Mouse (Mus musculus) neural tube, embryonic 13.5 days (tissue): Measurements from ENCODE around the gene Inpp5d. TPM values are rescaled to one million over a fixed set of nuclear protein-coding genes. Genes with fewer than 3 reads are reported as not detected.

Source experiments
- ATAC-seq: fragments of 200-750 bp; cut with Nextera tagmentation; 2 replicates; pipeline ENCODE4 v1.8.0; 2017; ENCODE audit warnings: low read depth, mild to moderate bottlenecking, moderate TSS enrichment, moderate library complexity
- H3K27ac ChIP-seq: fragments of 300-500 bp; sonication (generic); replicated peaks from 2 replicates; pipeline ENCODE4 v1.5.1; 2015; ENCODE audit warnings: moderate library complexity, mild to moderate bottlenecking, inconsistent platforms
- H3K27me3 ChIP-seq: fragments of 300-500 bp; sonication (generic); 2 replicates; pipeline ENCODE4 v1.6.1; 2015; ENCODE audit warnings: mild to moderate bottlenecking, inconsistent platforms
- H3K36me3 ChIP-seq: fragments of 300-500 bp; sonication (generic); 2 replicates; pipeline ENCODE4 v1.6.1; 2015; ENCODE audit warnings: mild to moderate bottlenecking, inconsistent platforms
- H3K4me1 ChIP-seq: fragments of 300-500 bp; sonication (generic); replicated peaks from 2 replicates; pipeline ENCODE4 v1.6.1; 2015; ENCODE audit warnings: inconsistent platforms
- H3K4me2 ChIP-seq: fragments of 300-500 bp; sonication (generic); 2 replicates; pipeline ENCODE4 v1.6.1; 2015; ENCODE audit warnings: inconsistent platforms, mild to moderate bottlenecking, moderate library complexity
- H3K4me3 ChIP-seq: fragments of 300-500 bp; sonication (generic); 2 replicates; pipeline ENCODE4 v1.5.1; 2015; ENCODE audit warnings: mild to moderate bottlenecking, inconsistent platforms
- H3K9ac ChIP-seq: fragments of 300-500 bp; sonication (generic); 2 replicates; pipeline ENCODE4 v1.6.1; 2015; ENCODE audit warnings: moderate library complexity, mild to moderate bottlenecking, inconsistent platforms
- H3K9me3 ChIP-seq: fragments of 300-500 bp; sonication (generic); 2 replicates; pipeline ENCODE4 v1.6.1; 2016; ENCODE audit warnings: inconsistent platforms
- WGBS: fragments of 180-500 bp; shearing (Covaris S2); methylation state at CpG from one replicate; pipeline ENCODE4 v1.1.7; 2015; 5-methylcytosine and 5-hydroxymethylcytosine counted together
- polyA plus RNA-seq: library from polyadenylated mRNA; unstranded; fragments of >200 nt; fragmentation: Nextera tagmentation; extraction: Ambion mirVana; gene quantifications from 2 replicates; pipeline ENCODE4 v1.2.1, GENCODE M21; 2015

The Inpp5d gene
- polyA plus RNA-seq, 1 experiment from 2014 or later, result 3.6 TPM

DNA sequence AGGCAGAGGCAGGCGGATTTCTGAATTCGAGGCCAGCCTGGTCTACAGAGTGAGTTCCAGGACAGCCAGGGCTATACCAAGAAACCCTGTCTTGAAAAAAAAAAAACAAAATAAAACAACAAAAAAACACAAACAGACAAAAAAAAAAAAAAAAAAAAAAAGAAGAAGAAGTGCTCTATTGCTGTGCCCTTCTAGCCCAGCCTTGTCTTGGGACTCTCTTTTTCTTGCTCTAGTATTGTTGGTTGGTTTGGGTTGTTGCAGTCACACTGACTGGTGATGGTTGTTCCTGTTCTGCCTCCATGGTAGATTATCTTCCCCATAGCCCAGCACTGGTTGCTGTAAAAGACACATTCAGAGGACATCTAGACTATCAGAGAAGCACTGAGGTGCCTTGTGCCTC, 149.2 kb downstream of the Inpp5d start:
- Histone ChIP-seq H3K27ac (no peak overlapping the region), H3K36me3 (peaks cover 94% of the 10 kb centered on the region), H3K4me3 (no peak overlapping the region), H3K9me3 (no peaks in the 10 kb centered on the region), H3K4me1 (no peaks in the 10 kb centered on the region), H3K27me3 (no peaks in the 10 kb centered on the region), H3K4me2 (no peak overlapping the region), H3K9ac (no peak overlapping the region)
- no peak for ATAC-seq
- WGBS, result 94% methylated on average over 2 of the region's 2 CpGs

Other genes with a start within 250 kb of the Inpp5d start
- gene Kcnj13, start 225.6 kb upstream of the Inpp5d start, polyA plus RNA-seq, result 0.70 and 5.3 TPM in 2 replicates
- 0.73 and 1.4 TPM in 2 replicates for gene Snorc, start 150.0 kb upstream of the Inpp5d start, polyA plus RNA-seq
- 0.24 TPM in 1 of 2 replicates, not detected in the other for gene Neu2, start 110.4 kb upstream of the Inpp5d start, polyA plus RNA-seq
- gene Ngef, start 46.4 kb upstream of the Inpp5d start, polyA plus RNA-seq, result 8.4 and 8.9 TPM in 2 replicates
- gene Atg16l1, start 135.6 kb downstream of the Inpp5d start, polyA plus RNA-seq, result 56.8 and 65.5 TPM in 2 replicates
- 1.5 and 1.8 TPM in 2 replicates for gene Sag, start 183.4 kb downstream of the Inpp5d start, polyA plus RNA-seq
- gene Dgkd, start 233.0 kb downstream of the Inpp5d start, polyA plus RNA-seq, result 38.2 and 41.8 TPM in 2 replicates